Mouse (Mus musculus) sigmoid colon, adult 10 weeks (tissue): Measurements from ENCODE around the gene Rph3a. TPM values are rescaled to one million over a fixed set of nuclear protein-coding genes. Genes with fewer than 3 reads are reported as not detected.

Source experiments
- polyA plus RNA-seq: library from polyadenylated mRNA; stranded (reverse); fragments of 350-450 nt; fragmentation: Illumina TruSeq; extraction: RNeasy Lipid Tissue Mini Kit (QIAGEN cat#74804); gene quantifications from one replicate; pipeline ENCODE4 v1.2.3, GENCODE M21; 2014; ENCODE audit warnings: low read depth, low replicate concordance

Gene Rph3a
- polyA plus RNA-seq: not detected

GRCm38 (mm10) chr5:121009811-121010569 lies at the start of gene Rph3a:
Gene Rph3a, minus strand, starts transcription at chr5:121010092.

GRCm38 (mm10) chr5:120914204-120914603 lies 95.7 kb downstream of the Rph3a start, which contains the start of gene Oas1d:
Gene Oas1d, plus strand, starts transcription at chr5:120914536.

GRCm38 (mm10) chr5:120906791-120907733 lies 102.8 kb downstream of the Rph3a start, which contains the start of gene Oas1a:
Gene Oas1a, minus strand, starts transcription at chr5:120907521.

Other genes starting within 250 kb of the Rph3a start
- gene Oas3, start 232.4 kb downstream of the Rph3a start, polyA plus RNA-seq: 4.9 TPM
- not detected for gene Oas1e, start 214.6 kb downstream of the Rph3a start, polyA plus RNA-seq
- gene Oas1c, start 197.6 kb downstream of the Rph3a start, polyA plus RNA-seq: 2.3 TPM
- gene Oas1f, start 162.7 kb downstream of the Rph3a start, polyA plus RNA-seq: not detected
- not detected for gene Oas1h, start 148.7 kb downstream of the Rph3a start, polyA plus RNA-seq
- 17.7 TPM for gene Oas1g, start 122.5 kb downstream of the Rph3a start, polyA plus RNA-seq
- 8.9 TPM for gene Oas1a, start 102.6 kb downstream of the Rph3a start, polyA plus RNA-seq
- not detected for gene Oas1d, start 95.6 kb downstream of the Rph3a start, polyA plus RNA-seq
- gene Ptpn11, start 181.3 kb upstream of the Rph3a start, polyA plus RNA-seq: 26.6 TPM
- 257 TPM for gene Rpl6, start 194.4 kb upstream of the Rph3a start, polyA plus RNA-seq
- 4.0 TPM for gene Hectd4, start 210.1 kb upstream of the Rph3a start, polyA plus RNA-seq